Mouse (Mus musculus) layer of hippocampus, adult 2 months (tissue): ENCODE measurements around the gene A530084C06Rik. TPM values are rescaled to one million over a fixed set of nuclear protein-coding genes. Genes with fewer than 3 reads are reported as not detected.

ENCODE experiments used
- DNase-seq, 2 experiments: peaks; one replicate each; pipeline ENCODE4 v3.0.0; 2022; ENCODE audit warnings: low spot score in 2 of 2
- H3K27ac ChIP-seq: fragments of 200-600 bp; 2 replicates; pipeline ENCODE4 v1.8.1; 2022
- H3K4me3 ChIP-seq: fragments of 200-600 bp; 2 replicates; pipeline ENCODE4 v1.8.1; 2022; ENCODE audit warnings: mild to moderate bottlenecking
- CTCF ChIP-seq: fragments of 200-600 bp; conservative IDR thresholded peaks from 2 replicates; pipeline ENCODE4 v1.8.1; 2022; ENCODE audit warnings: antibody characterized with exemption, mild to moderate bottlenecking, moderate library complexity
- total RNA-seq, 2 experiments: library from RNA; stranded (reverse); gene quantifications; 2 replicates each; pipeline ENCODE4 v1.2.3; 2021

Gene A530084C06Rik
- total RNA-seq, 2 experiments from 2014 or later = 0.67 to 0.71 TPM

GRCm38 (mm10) chr13:31559419-31560144 lies 449 bp upstream of the A530084C06Rik start:
- peak overlapping the region; percentile 80 for H3K27ac ChIP-seq
- DNase-seq = peak in 1 of 2 experiments; percentile 45
- peak overlapping the region; percentile 59 for H3K4me3 ChIP-seq
- TF ChIP-seq CTCF = peak; percentile 87

- DNase-seq = no peak
- Histone ChIP-seq H3K27ac (peak overlapping the region; percentile 80), H3K4me3 (peak overlapping the region; percentile 59)
- TF ChIP-seq CTCF = peak; percentile 15; the same call in 1 of the 2 replicates
These were observed 1.2 kb downstream of the A530084C06Rik start for GRCm38 (mm10) chr13:31557768-31558520.

GRCm38 (mm10) chr13:31556964-31557767 lies 2.0 kb downstream of the A530084C06Rik start:
- no peak for DNase-seq
- peak overlapping the region; percentile 59 for H3K4me3 ChIP-seq
- peak overlapping the region; percentile 64; the same call in 1 of the 2 replicates for H3K27ac ChIP-seq
- no peak for TF ChIP-seq CTCF

GRCm38 (mm10) chr13:31555834-31556233 lies 3.3 kb downstream of the A530084C06Rik start, which contains the start of gene Foxq1:
TSS of gene Foxq1 (plus strand) at chr13:31556134.
- Histone ChIP-seq H3K4me3 (no peak within 1 kb of the TSS), H3K27ac (no peak within 1 kb of the TSS)
- TF ChIP-seq CTCF = no peak
- DNase-seq = no peak

- Histone ChIP-seq H3K27ac (no peak overlapping the region), H3K4me3 (no peak overlapping the region)
- DNase-seq = no peak
- TF ChIP-seq CTCF = no peak
These were observed 11.5 kb downstream of the A530084C06Rik start for GRCm38 (mm10) chr13:31547610-31548009.

- no peak overlapping the region for H3K4me3 ChIP-seq
- no peak for TF ChIP-seq CTCF
- DNase-seq = no peak
- no peak overlapping the region for H3K27ac ChIP-seq
These were observed 11.9 kb downstream of the A530084C06Rik start for GRCm38 (mm10) chr13:31547204-31547603.

- TF ChIP-seq CTCF = no peak
- Histone ChIP-seq H3K4me3 (no peak overlapping the region), H3K27ac (no peak overlapping the region)
- no peak for DNase-seq
These were observed 12.3 kb downstream of the A530084C06Rik start for GRCm38 (mm10) chr13:31546784-31547183.

GRCm38 (mm10) chr13:31543021-31543420 lies 16.1 kb downstream of the A530084C06Rik start:
- DNase-seq = no peak
- no peak overlapping the region for H3K4me3 ChIP-seq
- no peak overlapping the region for H3K27ac ChIP-seq
- no peak for TF ChIP-seq CTCF

GRCm38 (mm10) chr13:31534726-31535125 lies 24.4 kb downstream of the A530084C06Rik start:
- H3K27ac ChIP-seq = no peak overlapping the region
- no peak for TF ChIP-seq CTCF
- no peak for DNase-seq
- no peak overlapping the region for H3K4me3 ChIP-seq

- H3K27ac ChIP-seq = peak overlapping the region; percentile 32; the same call in 1 of the 2 replicates
- DNase-seq = peak in 1 of 2 experiments; percentile 16
- no peak for TF ChIP-seq CTCF
- H3K4me3 ChIP-seq = no peak overlapping the region
These were observed 27.5 kb downstream of the A530084C06Rik start for GRCm38 (mm10) chr13:31531651-31532061.

GRCm38 (mm10) chr13:31531186-31531585 lies 27.9 kb downstream of the A530084C06Rik start:
- DNase-seq = no peak
- Histone ChIP-seq H3K4me3 (no peak overlapping the region), H3K27ac (peak overlapping the region; percentile 32; the same call in 1 of the 2 replicates)
- no peak for TF ChIP-seq CTCF

- no peak overlapping the region for H3K4me3 ChIP-seq
- no peak for TF ChIP-seq CTCF
These were observed 34.2 kb downstream of the A530084C06Rik start for GRCm38 (mm10) chr13:31524976-31525375.

GRCm38 (mm10) chr13:31518971-31519370 lies 40.2 kb downstream of the A530084C06Rik start:
- H3K27ac ChIP-seq = no peak overlapping the region
- no peak for TF ChIP-seq CTCF
- H3K4me3 ChIP-seq = no peak overlapping the region
- DNase-seq = no peak

More at GRCm38 (mm10) chr13:31524976-31525375, 34.2 kb downstream of the A530084C06Rik start:
- no peak overlapping the region for H3K27ac ChIP-seq
- DNase-seq = no peak
